Mouse (Mus musculus): ENCODE measurements around the gene Cideb. TPM values are rescaled to one million over a fixed set of nuclear protein-coding genes. Genes with fewer than 3 reads are reported as not detected.

Gene Cideb
- total and polyA plus RNA-seq, 3 experiments, result 0.53 to 2.4 TPM; not detected in 1

DNA sequence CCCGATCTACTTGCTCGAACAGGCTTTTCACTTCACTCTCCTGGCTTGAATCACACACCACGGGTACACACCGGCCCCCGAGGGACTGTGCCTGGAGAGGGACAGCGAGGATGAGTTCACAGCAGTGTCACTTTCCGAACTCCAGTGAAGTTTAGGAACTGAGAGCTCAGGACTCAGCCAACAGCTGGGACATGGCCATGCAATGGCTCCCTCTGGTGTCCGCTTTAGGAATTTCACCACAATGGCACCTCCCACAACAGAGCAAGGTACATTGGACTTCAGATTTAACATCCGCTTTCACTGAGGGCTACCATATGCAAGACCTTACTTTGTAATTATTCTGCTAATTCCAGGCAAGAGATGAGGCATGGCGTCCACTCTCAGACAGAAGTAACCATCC lies 14.5 kb downstream of the Cideb start:
- Histone ChIP-seq H3K9ac (ENCODE audit: control insufficient read depth, low read depth, low read length, poor library complexity, severe bottlenecking) (no peak overlapping the region), H3K27ac (ENCODE audit: control insufficient read depth, low read depth, low read length) (no peak overlapping the region), H3K4me1 (ENCODE audit: control insufficient read depth in 1 of 2, insufficient read depth in 2 of 2, low read length in 2 of 2) (peaks cover 3 to 18% of the 10 kb centered on the region in 2 experiments; a peak in 2 of 4 replicates), H3K4me3 (ENCODE audit: control insufficient read depth in 1 of 2, insufficient read depth in 1 of 2, low read depth in 2 of 2, low read length in 2 of 2) (no peak overlapping the region), H3K27me3 (ENCODE audit: control insufficient read depth in 1 of 2, insufficient read depth in 2 of 2, low read length in 2 of 2) (no peaks in the 10 kb centered on the region), H3K36me3 (ENCODE audit: control insufficient read depth in 1 of 2, insufficient read depth in 2 of 2, low read length in 2 of 2) (peaks cover 0 to 10% of the 10 kb centered on the region in 2 experiments; a peak in 1 of 4 replicates), H3K79me2 (ENCODE audit: control insufficient read depth, insufficient read depth, low read length, poor library complexity) (peaks cover 22% of the 10 kb centered on the region), H3K9me3 (replicated peaks; ENCODE audit: insufficient read depth, low read length) (no peaks in the 10 kb centered on the region)
- peak; percentile 89 for DNase-seq (ENCODE audit: low read depth, low spot score)
- TF ChIP-seq MYC (IDR thresholded peaks at IDR 0.05; ENCODE audit: low read depth, low read length), result 0 out of 2 replicates have a peak, but pooled peaks have one; percentile 12
- TF ChIP-seq SMC3 (IDR thresholded peaks at IDR 0.05; ENCODE audit: low read depth, low read length), result peak; percentile 97
- TF ChIP-seq ZC3H11A (IDR thresholded peaks at IDR 0.05; ENCODE audit: low read depth, low read length), result peak; percentile 90
- peak; percentile 95 to 99 (median 96) for TF ChIP-seq CTCF (IDR thresholded peaks at IDR 0.05 in 2 of 3, conservative IDR thresholded peaks at IDR 0.05 in 1 of 3; ENCODE audit: control insufficient read depth in 1 of 3, insufficient read depth in 1 of 3, low read depth in 2 of 3, low read length in 3 of 3, poor library complexity in 1 of 3, severe bottlenecking in 1 of 3)
- no peak for TF ChIP-seq NRF1 (IDR thresholded peaks at IDR 0.05; ENCODE audit: insufficient read depth, low read depth, low read length, poor library complexity, severe bottlenecking)
- 0 out of 2 replicates have a peak, but pooled peaks have one; percentile 60 for TF ChIP-seq SIN3A (IDR thresholded peaks at IDR 0.05; ENCODE audit: low read length)
- TF ChIP-seq HCFC1 (IDR thresholded peaks at IDR 0.05; ENCODE audit: low read depth, low read length), result peak; percentile 61; the same call in 1 of the 2 replicates
- no peak for TF ChIP-seq POLR2A (IDR thresholded peaks at IDR 0.05; ENCODE audit: control insufficient read depth in 1 of 2, insufficient read depth in 1 of 2, low read depth in 1 of 2, low read length in 2 of 2, poor library complexity in 1 of 2)
- TF ChIP-seq ELF1 (IDR thresholded peaks at IDR 0.05; ENCODE audit: low read depth, low read length), result no peak
- peak; percentile 94 for TF ChIP-seq RAD21 (IDR thresholded peaks at IDR 0.05; ENCODE audit: low read depth, low read length)

DNA sequence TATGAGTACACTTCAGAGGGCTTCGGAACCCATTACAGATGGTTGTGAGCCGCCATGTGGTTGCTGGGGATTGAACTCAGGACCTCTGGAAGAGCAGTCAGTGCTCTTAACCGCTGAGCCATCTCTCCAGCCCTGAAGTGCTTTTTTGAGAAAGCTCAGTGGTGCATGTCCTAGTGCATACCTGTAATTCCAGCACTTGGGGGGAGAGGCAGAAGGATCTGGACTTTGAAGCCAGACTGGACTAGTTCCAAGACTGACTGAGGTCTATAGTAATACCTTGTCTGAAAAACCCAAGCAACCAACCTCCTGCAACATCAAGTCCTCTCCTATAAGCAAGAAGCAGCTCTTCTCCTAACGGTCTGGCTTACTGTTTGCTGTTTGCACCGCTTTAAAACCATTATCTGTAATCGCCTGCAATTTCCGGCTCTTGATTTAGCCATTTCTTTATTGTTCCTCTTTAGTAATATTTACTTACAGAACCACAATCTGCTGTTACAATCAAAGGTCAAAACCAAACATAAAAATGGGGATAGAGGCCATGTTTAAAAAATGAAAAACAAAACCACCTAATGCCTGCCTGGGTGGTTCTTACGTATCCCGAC lies 21.1 kb downstream of the Cideb start:
- Histone ChIP-seq H3K27ac (ENCODE audit: control insufficient read depth, low read depth, low read length) (peak overlapping the region; percentile 90), H3K36me3 (ENCODE audit: control insufficient read depth in 1 of 2, insufficient read depth in 2 of 2, low read length in 2 of 2) (peaks cover 0 to 20% of the 10 kb centered on the region in 2 experiments; a peak in 2 of 4 replicates), H3K4me3 (ENCODE audit: control insufficient read depth in 1 of 2, insufficient read depth in 1 of 2, low read depth in 2 of 2, low read length in 2 of 2) (peak overlapping the region; percentile 24 to 30; a peak in 3 of 4 replicates), H3K4me1 (ENCODE audit: control insufficient read depth in 1 of 2, insufficient read depth in 2 of 2, low read length in 2 of 2) (peaks cover 18 to 29% of the 10 kb centered on the region in 2 experiments), H3K79me2 (ENCODE audit: control insufficient read depth, insufficient read depth, low read length, poor library complexity) (no peaks in the 10 kb centered on the region), H3K9ac (ENCODE audit: control insufficient read depth, low read depth, low read length, poor library complexity, severe bottlenecking) (peak overlapping the region; percentile 45; the same call in 1 of the 2 replicates), H3K27me3 (ENCODE audit: control insufficient read depth in 1 of 2, insufficient read depth in 2 of 2, low read length in 2 of 2) (no peaks in the 10 kb centered on the region), H3K9me3 (replicated peaks; ENCODE audit: insufficient read depth, low read length) (no peaks in the 10 kb centered on the region)
- DNase-seq (ENCODE audit: low read depth, low spot score), result peak; percentile 80
- TF ChIP-seq EP300 (IDR thresholded peaks at IDR 0.05; ENCODE audit: low read depth in 1 of 2, low read length in 2 of 2) (peak; percentile 92 to 94), MXI1 (IDR thresholded peaks at IDR 0.05; ENCODE audit: low read depth, low read length) (peak; percentile 50; the same call in 1 of the 2 replicates), TBP (IDR thresholded peaks at IDR 0.05; ENCODE audit: low read depth, low read length) (peak; percentile 68), KAT2A (conservative IDR thresholded peaks at IDR 0.05; ENCODE audit: low read depth, low read length) (peak; percentile 50), MAZ (IDR thresholded peaks at IDR 0.05; ENCODE audit: low read depth, low read length) (no peak), NELFE (IDR thresholded peaks at IDR 0.05; ENCODE audit: low read depth, low read length) (0 out of 2 replicates have a peak, but pooled peaks have one; percentile 27), SMC3 (IDR thresholded peaks at IDR 0.05; ENCODE audit: low read depth, low read length) (peak; percentile 22; the same call in 1 of the 2 replicates), GABPA (IDR thresholded peaks at IDR 0.05; ENCODE audit: low read depth, low read length) (0 out of 2 replicates have a peak, but pooled peaks have one; percentile 48), MYC (IDR thresholded peaks at IDR 0.05; ENCODE audit: low read depth, low read length) (peak; percentile 66), USF2 (IDR thresholded peaks at IDR 0.05; ENCODE audit: borderline replicate concordance in 1 of 2, insufficient read depth in 1 of 2, low read depth in 1 of 2, low read length in 2 of 2) (no peak), SIN3A (IDR thresholded peaks at IDR 0.05; ENCODE audit: low read length) (peak; percentile 90), GATA1 (IDR thresholded peaks at IDR 0.05; ENCODE audit: low read depth, low read length) (peak; percentile 93), CHD2 (IDR thresholded peaks at IDR 0.05; ENCODE audit: low read length) (no peak), UBTF (IDR thresholded peaks at IDR 0.05; ENCODE audit: borderline replicate concordance, insufficient read depth, low read depth, low read length) (no peak), POLR2AphosphoS2 (IDR thresholded peaks at IDR 0.05; ENCODE audit: low read length) (no peak; the same call in 1 of the 2 replicates), E2F4 (IDR thresholded peaks at IDR 0.05; ENCODE audit: borderline replicate concordance, low read depth, low read length) (no peak), MAFK (IDR thresholded peaks at IDR 0.05; ENCODE audit: borderline replicate concordance, low read depth, low read length) (peak; percentile 60), BHLHE40 (IDR thresholded peaks at IDR 0.05; ENCODE audit: borderline replicate concordance, low read depth, low read length) (peak; percentile 52; the same call in 1 of the 2 replicates), TCF12 (IDR thresholded peaks at IDR 0.05; ENCODE audit: low read depth, low read length) (peak; percentile 91), CHD1 (IDR thresholded peaks at IDR 0.05; ENCODE audit: low read depth, low read length) (no peak), RAD21 (IDR thresholded peaks at IDR 0.05; ENCODE audit: low read depth, low read length) (no peak), ZKSCAN1 (IDR thresholded peaks at IDR 0.05; ENCODE audit: low read depth, low read length) (no peak), USF1 (IDR thresholded peaks at IDR 0.05; ENCODE audit: low read depth, low read length) (no peak)
